Mouse (Mus musculus): ENCODE measurements around the gene Esr1.

- no peak for TF ChIP-seq POLR2A (IDR thresholded peaks at IDR 0.05; ENCODE audit: insufficient read length, low read depth)
- TF ChIP-seq USF1 (IDR thresholded peaks at IDR 0.05; ENCODE audit: low read depth), result no peak
- no peak for TF ChIP-seq E2F4 (IDR thresholded peaks at IDR 0.05; ENCODE audit: insufficient read depth)
- no peak for TF ChIP-seq POLR2AphosphoS2 (IDR thresholded peaks at IDR 0.05; ENCODE audit: insufficient read length, low read depth)
Measured at GRCm38 (mm10) chr10:4996592-4996991, 385.2 kb downstream of the Esr1 start.
